Mouse (Mus musculus): ENCODE data around the gene Ndufaf2.

Ndufaf2 gene

GRCm38 (mm10) chr13:107962741-107963140 is 195.7 kb downstream of the Ndufaf2 start:
- DNase-seq (ENCODE audit: low spot score in 2 of 2) = no peak

GRCm38 (mm10) chr13:107961972-107962371 is 196.5 kb downstream of the Ndufaf2 start:
- DNase-seq (ENCODE audit: low spot score in 2 of 2) = no peak

GRCm38 (mm10) chr13:107961501-107961900 is 196.9 kb downstream of the Ndufaf2 start:
- no peak for DNase-seq (ENCODE audit: low spot score in 2 of 2)

DNA sequence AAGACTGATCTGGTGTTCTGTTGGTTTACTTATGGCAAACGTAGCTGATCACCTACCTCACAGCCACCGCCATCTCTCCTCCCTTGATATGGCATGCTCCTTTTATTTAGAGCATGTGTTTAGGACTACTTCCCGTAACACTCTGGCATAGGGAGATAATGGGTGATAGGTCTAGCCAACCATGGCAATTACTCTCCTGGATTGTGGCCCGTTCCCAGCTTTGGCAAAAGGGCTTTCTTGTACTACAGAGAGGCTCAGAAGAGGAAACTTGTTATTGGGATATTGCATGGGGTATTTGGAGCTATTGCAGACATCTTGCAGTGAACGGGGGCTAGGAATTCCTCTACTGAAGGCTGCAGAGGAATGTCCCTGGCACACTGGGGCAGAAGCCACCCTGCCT is 197.9 kb downstream of the Ndufaf2 start:
- DNase-seq (ENCODE audit: low spot score in 2 of 2) = no peak

DNA sequence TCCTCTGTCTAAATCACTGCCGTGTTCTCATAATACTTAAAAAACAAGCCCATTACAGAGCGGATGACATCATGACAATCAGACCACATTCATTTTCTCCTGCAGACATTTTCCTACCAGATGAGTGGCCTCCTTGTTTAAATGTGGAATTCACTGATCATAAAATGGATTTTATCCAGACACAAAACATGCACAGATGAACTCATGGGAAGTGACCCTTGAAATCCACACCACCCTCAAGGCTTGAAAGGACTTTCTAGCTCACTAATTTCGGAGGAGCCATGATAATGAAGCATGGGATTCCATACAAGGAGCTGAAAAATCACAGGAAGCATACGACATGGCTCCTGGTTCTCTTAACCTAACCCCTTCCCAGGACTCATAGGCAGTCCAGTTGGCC is 198.5 kb downstream of the Ndufaf2 start:
- no peak for DNase-seq (ENCODE audit: low spot score in 2 of 2)

DNA sequence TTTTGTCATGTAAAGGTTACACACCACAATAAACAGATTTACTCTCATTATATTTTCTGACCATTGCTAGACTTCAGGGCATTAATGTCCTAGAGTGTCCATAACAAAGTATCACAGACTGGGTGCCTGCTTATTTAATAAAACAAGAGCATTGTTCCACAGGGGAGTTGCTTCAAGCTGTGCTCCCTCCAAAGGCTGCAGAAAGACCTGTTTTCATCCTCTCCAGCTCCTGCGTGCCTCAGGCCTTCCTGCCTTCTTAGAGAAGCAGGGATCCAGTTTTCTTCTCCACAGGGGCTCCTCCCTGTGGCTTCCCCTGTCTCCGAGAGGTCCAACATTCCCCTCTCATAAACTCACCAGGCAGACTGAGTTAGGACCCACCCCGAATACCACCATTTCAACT is 202.2 kb downstream of the Ndufaf2 start:
- no peak for DNase-seq (ENCODE audit: low spot score in 2 of 2)

GRCm38 (mm10) chr13:107955327-107956110 is 202.9 kb downstream of the Ndufaf2 start:
- DNase-seq (ENCODE audit: low spot score in 2 of 2) = no peak

- DNase-seq (ENCODE audit: low spot score in 2 of 2) = no peak
These were observed 203.8 kb downstream of the Ndufaf2 start for GRCm38 (mm10) chr13:107954445-107955261.

- no peak for DNase-seq (ENCODE audit: low spot score in 2 of 2)
These were observed 204.4 kb downstream of the Ndufaf2 start for GRCm38 (mm10) chr13:107954100-107954444.

All from right cerebral cortex, postnatal 36 days (tissue).